Mouse (Mus musculus): ENCODE data around the gene Marveld3. TPM values are rescaled to one million over a fixed set of nuclear protein-coding genes. Genes with fewer than 3 reads are reported as not detected.
A peak's percentile ranks its signal among the peaks of the same experiment; 100 is the strongest.

Gene Marveld3
- polyA plus RNA-seq, 1 experiment from 2014 or later: 0.73 TPM

- DNase-seq (ENCODE audit: low spot score): no peak
Measured at GRCm38 (mm10) chr8:109904928-109905668, 56.9 kb downstream of the Marveld3 start.

GRCm38 (mm10) chr8:109903909-109904469 is 58.0 kb downstream of the Marveld3 start:
- no peak for DNase-seq (ENCODE audit: low spot score)

GRCm38 (mm10) chr8:109902379-109902778 is 59.6 kb downstream of the Marveld3 start:
- peak; percentile 25 for DNase-seq (ENCODE audit: low spot score)

Other genes starting within 250 kb of the Marveld3 start
- gene Atxn1l, start 224.5 kb downstream of the Marveld3 start, polyA plus RNA-seq (2015; fragmentation: Nextera tagmentation; extraction: Ambion mirVana): 4.0 and 4.5 TPM in 2 replicates
- gene Ap1g1, start 183.6 kb downstream of the Marveld3 start, polyA plus RNA-seq (2015; fragmentation: Nextera tagmentation; extraction: Ambion mirVana): 26.3 and 28.2 TPM in 2 replicates
- gene Phlpp2, start 93.7 kb downstream of the Marveld3 start, polyA plus RNA-seq (2015; fragmentation: Nextera tagmentation; extraction: Ambion mirVana): 0.68 and 0.72 TPM in 2 replicates
- 0.12 TPM in 2 replicates for gene Tat, start 28.2 kb upstream of the Marveld3 start, polyA plus RNA-seq (2015; fragmentation: Nextera tagmentation; extraction: Ambion mirVana)
- gene Chst4, start 77.5 kb upstream of the Marveld3 start, polyA plus RNA-seq (2015; fragmentation: Nextera tagmentation; extraction: Ambion mirVana): not detected in 2 replicates
- 1.2 and 1.5 TPM in 2 replicates for gene Zfp612, start 117.5 kb upstream of the Marveld3 start, polyA plus RNA-seq (2015; fragmentation: Nextera tagmentation; extraction: Ambion mirVana)
- gene Gm21964, start 139.0 kb upstream of the Marveld3 start, polyA plus RNA-seq (2015; fragmentation: Nextera tagmentation; extraction: Ambion mirVana): 0.14 TPM in 1 of 2 replicates, not detected in the other
- not detected in 2 replicates for gene Gm17720, start 140.6 kb upstream of the Marveld3 start, polyA plus RNA-seq (2015; fragmentation: Nextera tagmentation; extraction: Ambion mirVana)
- 1.3 and 1.4 TPM in 2 replicates for gene Calb2, start 206.0 kb upstream of the Marveld3 start, polyA plus RNA-seq (2015; fragmentation: Nextera tagmentation; extraction: Ambion mirVana)

Measured in thymus, postnatal 0 days (tissue).